Mouse (Mus musculus) cerebellum, postnatal 25 days (tissue): Measurements from ENCODE around the gene Aloxe3.

ENCODE experiments used
- DNase-seq, 2 experiments: peaks; one replicate each; pipeline ENCODE4 v3.0.0; 2021; ENCODE audit warnings: mixed read lengths in 2 of 2

The Aloxe3 gene

DNA sequence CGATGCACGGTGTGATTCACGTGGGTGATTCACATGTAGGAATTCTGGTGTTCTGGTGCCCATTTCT is at the start of gene Aloxe3:
Gene Aloxe3, plus strand, starts transcription at position 45 of the 67 bp plus-strand sequence.
- no peak for DNase-seq

DNA sequence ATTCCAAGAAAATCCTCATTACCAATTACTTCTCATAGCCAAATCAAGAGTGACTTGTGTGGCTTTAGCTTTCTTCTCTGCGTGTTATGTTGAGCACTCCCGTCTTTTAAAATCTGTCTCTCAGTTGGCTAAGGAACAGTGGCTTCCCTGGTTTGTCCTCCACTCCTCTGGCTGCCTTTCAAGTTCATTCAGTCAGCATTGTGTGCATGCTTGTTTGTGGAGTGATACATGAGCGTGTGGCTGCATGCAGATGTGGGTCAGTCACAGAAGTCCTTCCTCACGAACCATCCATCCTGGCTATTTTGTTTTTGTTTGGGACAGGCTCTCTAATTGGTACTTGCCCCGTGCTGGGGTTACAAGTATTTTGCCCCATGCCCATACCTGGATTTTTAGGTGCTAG is 49.1 kb upstream of the Aloxe3 start:
- no peak for DNase-seq

DNA sequence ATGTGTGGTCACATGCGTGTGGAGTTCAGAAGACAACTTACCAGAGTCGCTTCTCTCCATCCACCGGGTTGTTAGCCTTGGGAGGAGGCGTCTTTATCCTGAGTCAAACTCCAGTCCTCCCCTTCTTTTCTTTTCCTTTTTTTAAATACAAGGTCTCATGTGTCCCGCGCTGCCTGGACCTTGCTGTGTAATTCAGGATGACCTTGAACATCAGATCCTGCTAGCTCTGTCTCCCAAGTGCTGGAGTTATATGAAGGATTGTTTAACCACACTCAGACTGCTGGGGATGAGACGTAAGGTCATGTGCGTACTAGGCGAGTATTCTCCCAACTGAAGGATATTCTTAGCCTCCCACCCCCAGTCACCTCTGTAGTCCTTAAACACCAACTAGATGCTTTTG is 48.4 kb upstream of the Aloxe3 start:
- DNase-seq: no peak

DNA sequence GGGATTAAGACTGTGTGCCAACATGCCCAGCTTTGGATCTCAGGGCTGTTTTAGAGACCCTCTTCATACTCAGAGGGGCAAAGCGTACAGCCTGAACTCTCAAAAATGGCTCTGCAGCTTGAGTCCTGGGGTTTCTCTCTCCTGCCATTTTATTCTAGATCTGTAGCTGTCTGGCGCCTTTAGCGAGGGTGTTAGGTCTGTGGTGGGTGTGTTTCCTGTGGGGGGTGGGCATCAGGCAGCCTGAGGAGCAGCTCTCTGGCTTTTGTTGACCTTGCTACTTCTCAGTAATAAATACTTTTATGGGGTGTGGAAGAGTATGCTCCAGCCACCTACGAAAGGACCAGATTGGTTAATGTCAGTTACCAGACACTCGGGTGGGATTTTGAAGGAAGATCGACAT is 47.7 kb upstream of the Aloxe3 start:
- DNase-seq: no peak

DNA sequence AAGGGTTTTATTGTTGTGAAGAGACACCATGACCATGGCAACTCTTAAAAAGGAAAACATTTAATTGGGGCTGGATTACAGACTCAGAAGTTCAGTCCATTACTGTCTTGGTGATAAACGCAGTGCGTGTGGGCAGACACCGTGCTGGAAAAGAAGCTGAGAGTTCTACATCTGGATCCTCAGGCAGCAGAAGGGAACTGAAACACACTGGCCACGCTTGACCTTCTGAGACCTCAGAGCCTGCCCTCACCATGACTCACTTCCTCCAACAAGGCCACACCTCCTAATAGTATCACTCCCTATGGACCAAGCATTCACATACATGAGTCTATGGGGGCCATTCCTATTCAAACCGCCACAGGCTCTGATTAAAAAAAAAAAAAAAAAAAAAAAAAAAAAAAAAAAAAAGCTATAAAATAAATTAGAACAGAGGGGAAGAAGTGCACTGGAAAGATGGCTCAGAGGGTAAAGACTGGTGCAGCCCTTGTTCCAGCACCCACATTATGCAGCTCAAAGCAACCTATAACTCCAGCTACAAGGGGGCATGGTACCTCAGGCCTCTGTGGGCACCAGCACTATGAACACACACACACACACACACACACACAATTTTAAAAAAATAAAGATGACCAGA is 46.8 kb upstream of the Aloxe3 start:
- DNase-seq: no peak

DNA sequence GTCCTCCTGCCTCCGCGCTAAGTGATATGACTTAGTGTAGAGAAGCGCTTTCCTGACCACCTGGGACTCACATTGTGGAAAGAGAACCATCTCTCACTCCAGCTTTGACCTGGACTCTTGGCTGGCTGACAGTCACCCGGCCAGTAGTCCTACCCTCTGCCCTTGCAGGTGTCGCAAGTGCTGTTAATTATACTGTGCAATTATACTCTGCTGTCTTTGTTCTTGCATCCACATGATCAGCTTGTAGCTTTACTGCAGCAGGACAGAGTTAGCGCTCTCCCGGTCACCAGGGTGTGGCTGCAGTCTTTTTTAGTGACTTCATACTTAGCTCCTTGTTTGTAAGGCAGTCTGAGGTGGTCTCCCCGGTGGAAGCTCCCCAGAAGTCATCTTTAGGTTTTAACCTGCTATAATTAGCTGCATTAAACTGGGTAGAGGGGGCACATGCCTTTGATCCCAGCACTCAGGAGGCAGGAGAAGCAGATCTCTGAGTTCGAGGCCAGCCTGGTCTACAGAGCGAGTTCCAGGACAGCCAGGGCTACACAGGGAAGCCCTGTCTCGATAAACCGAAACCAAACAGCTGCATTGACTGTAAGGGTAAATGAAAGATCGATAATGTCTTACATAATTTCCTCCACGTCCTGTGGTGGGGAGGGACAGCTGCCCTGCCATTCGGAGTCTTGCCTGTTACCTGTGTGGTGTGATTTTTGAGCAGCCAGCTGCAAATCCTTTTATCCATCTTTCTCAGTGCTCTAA is 45.4 kb upstream of the Aloxe3 start:
- DNase-seq: peak in 1 of 2 experiments; percentile 3

DNA sequence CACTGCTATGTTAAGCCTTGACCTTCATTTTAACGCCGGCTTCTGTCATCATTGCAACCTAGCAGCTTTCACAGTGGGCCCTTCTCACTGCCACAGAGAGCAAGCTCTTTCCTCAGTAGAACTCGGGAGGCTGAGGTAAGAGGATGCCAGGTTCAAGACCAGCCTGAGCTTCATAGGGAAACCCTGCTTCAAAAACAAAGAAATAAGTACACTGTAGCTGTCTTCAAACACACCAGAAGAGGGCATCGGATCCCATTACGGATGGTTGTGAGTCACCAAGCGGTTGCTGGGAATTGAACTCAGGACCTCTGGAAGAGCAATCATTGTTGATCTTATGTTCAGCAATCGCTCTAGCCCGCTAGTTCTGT is 44.9 kb upstream of the Aloxe3 start:
- no peak for DNase-seq

DNA sequence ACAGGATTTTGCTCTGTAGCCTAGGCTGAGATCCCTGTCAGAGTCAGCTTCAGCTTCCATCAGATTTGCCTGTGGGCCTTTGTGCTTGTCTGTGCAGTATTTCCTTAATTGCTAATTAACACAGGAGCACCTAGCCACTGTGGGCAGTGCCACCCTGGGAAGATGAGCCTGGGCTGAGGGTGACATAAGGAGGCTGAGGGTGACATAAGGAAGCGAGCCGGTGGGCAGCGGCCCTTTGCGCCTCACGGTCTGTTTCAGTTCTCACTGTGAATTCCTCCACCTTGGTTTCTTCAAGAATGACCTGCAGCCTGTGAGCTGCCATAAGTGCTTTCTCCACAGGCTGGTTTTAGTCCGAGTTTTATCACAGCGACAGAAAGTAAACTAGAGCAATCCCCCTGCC is 44.1 kb upstream of the Aloxe3 start:
- DNase-seq: peak in 1 of 2 experiments; percentile 4

DNA sequence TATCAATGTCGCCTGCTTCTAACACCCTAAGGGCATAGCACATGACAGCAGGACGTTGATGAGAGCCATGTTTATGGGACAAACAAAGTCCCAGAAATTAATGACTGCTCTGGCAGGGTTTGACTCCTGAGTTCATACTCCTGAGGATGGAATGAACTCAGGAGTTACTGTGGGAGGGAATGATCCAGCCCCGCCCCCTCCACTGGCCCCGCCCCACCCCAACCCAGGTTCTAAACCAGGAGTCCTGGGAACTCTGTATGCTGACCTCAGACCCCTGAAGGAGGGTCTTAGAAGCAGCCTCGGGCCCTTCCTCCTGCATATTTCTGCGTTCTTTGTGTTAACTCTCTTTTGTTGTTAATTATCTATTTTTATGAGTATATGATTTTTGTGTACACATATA is 40.1 kb upstream of the Aloxe3 start:
- peak in 1 of 2 experiments; percentile 3 for DNase-seq

DNA sequence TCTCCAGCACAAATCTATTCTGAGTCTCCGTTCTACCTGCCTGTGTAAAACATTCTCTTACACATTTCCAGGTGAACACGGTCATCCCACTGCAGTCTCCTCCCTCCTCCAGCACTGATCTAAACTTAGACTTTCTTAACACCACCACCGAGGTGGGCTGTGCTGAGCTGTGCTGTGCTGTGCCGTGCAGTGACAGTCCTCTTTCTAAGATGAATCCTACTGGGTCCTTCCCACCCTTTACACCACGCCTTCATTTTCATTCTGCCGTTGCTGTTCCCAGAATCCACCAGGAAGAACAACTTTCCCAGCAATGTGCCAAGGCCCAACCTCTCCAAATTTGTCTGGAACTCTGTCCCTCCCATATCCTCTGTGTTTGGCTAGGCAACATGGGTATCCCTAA is 39.3 kb upstream of the Aloxe3 start:
- DNase-seq: peak in 1 of 2 experiments; percentile 2

DNA sequence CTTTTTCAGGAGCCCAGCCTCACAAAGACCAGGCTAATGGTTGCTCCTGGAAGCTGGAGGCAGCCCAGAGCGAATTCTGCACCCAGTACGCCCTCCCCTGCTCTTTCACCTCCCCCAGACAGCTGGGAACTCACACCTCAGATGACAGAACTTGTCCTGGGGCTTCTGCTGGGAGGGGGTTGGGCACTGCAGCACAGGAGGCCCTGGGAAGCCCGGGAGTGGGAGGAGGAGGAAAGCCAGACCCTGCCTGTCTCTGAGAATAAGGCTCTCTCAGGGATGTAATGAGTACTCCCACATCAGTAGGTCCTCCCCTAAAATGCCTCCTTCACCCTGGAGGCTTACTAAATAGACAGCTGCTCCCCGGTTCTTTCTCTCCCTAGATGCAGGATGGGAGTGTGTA is 38.6 kb upstream of the Aloxe3 start:
- DNase-seq: peak in 1 of 2 experiments; percentile 10

DNA sequence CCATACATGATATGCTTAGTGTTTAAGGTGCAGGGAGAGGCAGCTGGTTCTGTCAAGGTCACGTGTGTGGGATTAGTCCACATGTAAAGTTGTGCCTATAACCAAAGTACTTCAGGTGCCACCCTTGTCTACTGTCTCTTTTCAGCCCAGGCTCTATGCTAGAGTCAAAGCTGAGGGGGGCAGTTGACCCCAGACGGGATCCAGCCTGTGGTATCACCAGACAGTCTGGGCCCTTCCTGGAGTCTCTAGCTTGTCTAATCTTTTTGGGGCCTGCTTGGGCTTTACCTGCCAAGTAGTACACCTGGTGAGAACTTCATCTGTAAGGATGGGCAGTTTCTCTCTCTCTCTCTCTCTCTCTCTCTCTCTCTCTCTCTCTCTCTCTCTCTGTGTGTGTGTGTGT is 38.1 kb upstream of the Aloxe3 start:
- peak in 1 of 2 experiments; percentile 15 for DNase-seq

DNA sequence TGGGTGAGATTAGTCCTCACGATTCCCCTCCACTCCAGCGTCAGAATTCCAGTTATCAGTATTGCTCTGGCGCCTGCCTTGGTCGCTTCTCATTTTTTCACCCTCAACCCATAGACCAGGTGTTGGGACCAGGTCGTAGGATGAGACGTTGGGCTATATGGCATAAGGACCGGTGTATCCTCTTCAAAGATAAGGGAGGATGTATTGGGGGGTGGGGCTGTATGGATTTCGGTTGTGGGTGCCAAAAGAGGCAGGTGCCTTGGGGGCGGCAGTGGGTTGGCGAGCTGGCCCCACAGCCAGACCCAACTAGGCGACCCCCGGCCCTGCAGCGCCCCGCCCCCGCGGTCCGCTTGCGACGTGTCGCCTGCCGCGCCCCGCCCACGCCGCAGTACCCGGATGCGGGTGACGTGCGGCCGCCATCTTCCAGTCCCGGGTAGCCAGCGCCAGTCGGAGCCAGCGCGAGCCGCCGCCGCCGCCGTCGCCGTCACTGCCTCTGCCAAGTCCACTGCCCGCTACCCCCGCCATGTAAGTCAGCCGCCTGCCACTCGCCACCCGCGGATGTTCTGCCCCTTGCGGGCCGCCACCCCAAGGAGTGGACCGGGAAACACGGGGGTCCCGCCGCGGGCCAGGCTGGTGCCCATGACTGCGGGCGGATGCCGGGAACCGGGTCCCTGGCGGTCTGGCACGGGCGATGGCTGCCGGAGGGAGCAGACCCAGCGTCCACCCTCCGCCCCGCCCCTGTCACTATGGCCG is 37.4 kb upstream of the Aloxe3 start, which contains the start of gene Vamp2:
Gene Vamp2, plus strand, starts transcription at position 388 of the 753 bp plus-strand sequence.
- DNase-seq: peak; percentile 96 to 98

DNA sequence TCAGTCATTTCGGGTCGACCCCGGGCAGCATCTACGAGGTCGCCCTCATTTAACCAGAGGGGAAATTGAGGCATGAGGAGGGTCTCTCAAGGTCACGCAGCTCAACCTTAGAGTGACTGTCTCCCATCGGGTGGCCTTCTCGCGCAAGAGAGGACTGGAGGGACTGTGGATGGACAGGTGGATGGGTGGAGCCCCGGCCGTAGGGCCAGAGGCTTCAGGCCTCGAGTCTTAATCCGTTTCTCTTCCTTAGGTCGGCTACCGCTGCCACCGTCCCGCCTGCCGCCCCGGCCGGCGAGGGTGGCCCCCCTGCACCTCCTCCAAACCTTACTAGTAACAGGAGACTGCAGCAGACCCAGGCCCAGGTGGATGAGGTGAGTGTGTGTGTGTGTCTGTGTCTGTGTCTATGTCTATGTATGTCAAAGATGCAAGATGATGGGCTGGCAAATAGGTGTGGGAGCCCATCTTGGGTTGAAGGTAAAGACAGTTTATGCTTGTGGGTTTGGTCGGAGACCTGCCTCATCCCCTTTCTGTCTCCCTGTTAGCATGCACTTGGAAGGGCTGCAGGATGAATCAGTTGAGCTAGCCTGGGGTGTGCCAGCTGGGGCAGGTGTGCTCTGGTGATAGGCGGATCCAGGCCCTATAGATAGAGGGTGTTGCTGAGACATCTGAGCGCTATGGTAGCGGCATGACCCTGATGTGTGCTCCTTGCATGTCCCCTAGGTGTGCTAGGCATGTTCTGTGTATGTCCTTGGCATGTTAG is 36.7 kb upstream of the Aloxe3 start:
- DNase-seq: peak in 1 of 2 experiments; percentile 39

DNA sequence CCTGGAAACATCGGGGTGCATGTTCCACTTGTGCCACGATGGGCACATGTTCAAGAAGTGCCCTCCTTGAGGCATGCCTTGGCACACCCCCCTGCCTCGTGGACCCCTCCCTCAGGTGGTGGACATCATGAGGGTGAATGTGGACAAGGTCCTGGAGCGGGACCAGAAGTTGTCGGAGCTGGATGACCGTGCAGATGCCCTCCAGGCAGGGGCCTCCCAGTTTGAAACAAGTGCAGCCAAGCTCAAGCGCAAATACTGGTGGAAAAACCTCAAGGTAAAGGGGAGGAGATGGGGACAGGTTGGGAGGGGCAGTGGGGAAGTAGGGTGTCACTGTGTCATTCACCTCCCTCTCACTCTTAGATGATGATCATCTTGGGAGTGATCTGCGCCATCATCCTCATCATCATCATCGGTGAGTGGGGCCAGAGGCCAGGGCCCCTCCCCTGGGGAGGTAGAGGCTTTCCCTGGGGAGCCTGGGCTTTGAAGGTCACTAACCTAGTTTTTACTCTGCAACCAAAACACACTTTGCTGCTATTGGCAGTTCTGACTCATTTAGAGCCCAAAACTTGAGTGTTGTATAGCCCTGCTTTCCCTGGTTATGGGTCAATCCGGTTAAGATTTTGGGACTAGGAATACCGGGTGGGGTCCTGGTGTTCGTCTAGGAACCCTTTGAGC is 35.9 kb upstream of the Aloxe3 start:
- DNase-seq: peak; percentile 33 to 54

DNA sequence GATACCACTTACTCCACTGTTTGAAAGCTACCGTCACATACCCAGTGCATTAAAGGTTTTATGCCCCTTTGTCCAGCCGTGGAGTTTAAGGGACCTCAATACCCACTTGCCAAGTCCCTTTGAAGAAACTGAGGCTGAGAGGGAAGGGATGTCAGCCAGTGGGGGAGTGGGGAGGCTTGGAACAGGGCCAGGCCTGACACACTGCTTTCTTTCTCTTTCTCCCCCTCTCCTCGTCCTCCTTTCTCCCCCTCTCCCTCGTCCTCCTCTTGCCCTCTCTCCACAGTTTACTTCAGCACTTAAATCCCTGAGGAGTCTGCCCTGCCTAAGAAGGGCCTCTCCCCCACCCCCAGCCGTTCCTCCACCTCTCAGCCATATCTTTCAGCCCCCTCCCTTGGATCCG is 35.3 kb upstream of the Aloxe3 start:
- peak in 1 of 2 experiments; percentile 49 for DNase-seq

DNA sequence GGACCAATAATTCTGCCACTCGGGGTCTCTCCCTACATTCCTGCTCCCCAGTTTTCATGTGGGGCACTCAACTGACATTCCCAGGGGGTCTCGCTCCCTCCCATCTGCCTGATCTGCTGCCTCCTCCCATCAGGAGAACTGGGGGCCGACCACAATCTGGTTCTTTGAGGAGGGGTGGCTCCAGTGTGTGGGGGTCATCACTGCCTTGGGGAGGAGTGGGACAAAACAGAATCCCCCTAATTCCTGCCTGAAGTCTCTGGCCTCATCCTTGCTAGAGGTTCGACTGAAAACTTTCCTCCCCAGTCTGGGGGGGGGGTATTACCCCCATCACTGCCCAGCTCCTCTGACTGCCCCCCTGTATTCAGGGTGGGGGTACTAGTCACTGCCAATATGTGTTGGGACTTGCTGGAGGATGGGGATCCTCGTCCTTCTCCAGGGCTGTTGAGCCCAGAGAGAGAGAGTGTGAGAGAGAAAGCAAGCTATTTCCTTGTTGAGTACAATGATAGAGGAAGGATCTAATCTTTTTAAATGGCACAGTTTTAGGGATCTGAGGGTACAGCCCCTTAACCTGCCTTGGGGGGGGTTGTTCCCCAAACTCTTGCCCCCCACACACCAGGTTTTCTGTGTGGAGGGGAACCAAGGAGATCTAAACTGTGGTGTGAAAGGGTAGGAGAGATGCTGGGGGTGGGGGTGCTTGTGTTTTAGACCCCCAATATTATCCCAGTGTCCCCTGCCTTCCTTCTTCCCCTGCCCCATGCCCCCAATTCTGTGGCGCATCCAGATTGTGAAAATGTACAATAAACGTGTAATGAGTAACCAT is 33.9 kb upstream of the Aloxe3 start:
- no peak for DNase-seq

DNA sequence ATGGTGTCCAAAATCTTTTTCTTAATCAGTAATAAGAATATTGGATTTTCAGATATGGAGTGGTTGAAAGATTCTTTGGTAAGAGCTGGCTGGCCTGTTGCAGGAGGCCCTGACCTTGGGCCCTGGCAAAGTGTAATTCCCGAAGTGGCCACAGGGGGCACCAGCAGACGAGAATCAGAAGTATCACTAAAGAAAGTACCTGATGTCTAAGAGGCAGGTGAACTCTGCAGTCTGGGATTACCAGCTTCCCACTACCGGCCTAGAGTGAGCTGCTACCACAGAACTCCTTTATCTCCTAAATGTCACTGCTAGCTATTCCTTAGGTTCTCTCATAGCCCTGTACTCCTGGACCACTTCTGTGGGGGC is 33.3 kb upstream of the Aloxe3 start:
- DNase-seq: peak; percentile 93 to 94

DNA sequence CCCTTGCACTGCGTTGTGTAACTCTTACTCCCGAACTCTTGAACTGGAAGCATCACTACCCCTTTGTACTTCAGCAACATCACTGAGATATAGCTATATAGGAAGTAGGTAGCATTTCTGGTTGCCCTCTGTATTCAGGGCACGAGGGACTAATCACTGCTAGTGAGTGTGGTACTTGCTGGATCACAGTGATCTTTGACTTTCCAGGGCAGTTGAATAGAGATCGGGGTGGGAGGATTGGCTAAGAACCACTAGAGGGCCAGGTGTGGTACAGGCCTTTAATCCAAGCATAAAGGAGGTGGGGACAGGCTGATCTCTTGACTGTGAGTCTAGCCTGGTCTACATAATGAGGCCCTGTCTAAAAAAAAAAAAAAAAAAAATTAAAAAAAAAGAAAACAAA is 32.8 kb upstream of the Aloxe3 start:
- no peak for DNase-seq

DNA sequence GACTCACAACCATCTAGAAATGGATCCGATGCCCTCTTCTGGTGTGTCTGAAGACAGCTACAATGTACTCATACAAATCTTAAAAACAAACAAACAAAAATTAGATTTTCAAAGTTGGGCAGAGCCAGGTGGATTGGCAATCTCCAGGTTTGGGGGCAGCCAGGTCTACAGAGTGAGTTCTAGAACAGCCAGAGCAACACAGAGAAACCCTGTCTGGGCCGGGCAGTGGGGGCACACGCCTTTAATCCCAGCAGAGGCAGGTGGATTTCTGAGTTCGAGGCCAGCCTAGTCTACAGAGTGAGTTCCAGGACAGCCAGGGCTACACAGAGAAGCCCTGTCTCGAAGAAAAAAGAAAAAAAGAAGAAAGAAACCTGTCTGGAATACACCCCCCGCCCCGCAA is 31.8 kb upstream of the Aloxe3 start:
- peak; percentile 19 to 31 for DNase-seq

DNA sequence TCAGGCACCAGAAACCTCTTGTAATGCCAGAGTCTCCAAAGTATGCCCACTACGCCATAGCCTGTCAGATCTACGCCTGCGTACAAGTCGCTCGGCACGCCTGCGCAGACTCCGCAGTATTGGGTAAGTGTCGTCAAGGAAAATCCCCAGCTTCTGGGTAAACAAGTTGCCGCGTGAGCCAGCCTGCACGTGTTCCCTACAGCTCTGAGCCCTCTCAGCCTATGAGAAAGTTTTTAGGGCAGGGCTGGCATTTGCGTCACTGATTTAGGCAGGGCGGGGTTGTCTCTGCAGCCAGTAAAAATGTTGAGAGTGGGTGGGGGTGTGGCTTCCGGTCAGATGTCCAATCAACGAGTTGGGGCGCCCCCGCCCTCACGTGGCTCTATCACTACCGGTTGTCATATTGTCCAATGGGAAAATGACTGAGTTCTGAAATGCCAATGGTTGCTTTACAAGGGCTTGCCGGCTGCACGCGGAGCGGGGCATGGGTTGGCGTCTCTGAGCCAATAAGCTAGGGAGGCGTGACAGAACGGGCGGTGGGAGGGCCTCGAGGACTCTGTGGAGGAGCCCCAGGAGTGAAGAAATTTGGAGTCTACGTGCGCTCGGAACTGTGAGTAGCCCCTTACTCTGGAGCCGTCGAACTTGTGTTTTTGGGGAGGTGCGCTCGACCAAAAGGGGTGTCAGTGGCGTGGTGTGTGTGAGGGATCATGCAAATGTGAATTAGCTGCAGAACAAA is 30.8 kb upstream of the Aloxe3 start, which contains the start of gene Per1:
Gene Per1, plus strand, starts transcription at position 521 of the 733 bp plus-strand sequence.
- peak; percentile 98 to 99 for DNase-seq
